Mouse (Mus musculus) limb, embryonic 14.5 days (tissue): ENCODE measurements around the gene Nrcam. TPM values are rescaled to one million over a fixed set of nuclear protein-coding genes. Genes with fewer than 3 reads are reported as not detected.

ENCODE experiments used
- ATAC-seq: fragments of 200-750 bp; cut with Nextera tagmentation; 2 replicates; pipeline ENCODE4 v1.8.0; 2017; ENCODE audit warnings: low read depth, moderate number of reproducible peaks, moderate TSS enrichment; ENCODE audit not compliant: low FRiP score
- DNase-seq: peaks from one replicate; pipeline ENCODE4 v3.0.0-alpha.2; 2015; ENCODE audit warnings: low spot score
- H3K27ac ChIP-seq: fragments of 300-500 bp; sonication (generic); replicated peaks from 2 replicates; pipeline ENCODE4 v1.5.1; 2014; ENCODE audit warnings: low read depth, mild to moderate bottlenecking, low read length, moderate library complexity, mixed read lengths
- H3K27me3 ChIP-seq: fragments of 300-500 bp; sonication (generic); 2 replicates; pipeline ENCODE4 v1.6.1; 2014; ENCODE audit warnings: low read length, mixed read lengths; ENCODE audit not compliant: control insufficient read depth, insufficient read depth
- H3K36me3 ChIP-seq: fragments of 300-500 bp; sonication (generic); 2 replicates; pipeline ENCODE4 v1.6.1; 2014; ENCODE audit warnings: mild to moderate bottlenecking, low read length, moderate library complexity, mixed read lengths; ENCODE audit not compliant: control insufficient read depth, insufficient read depth
- H3K4me1 ChIP-seq: fragments of 300-500 bp; sonication (generic); 2 replicates; pipeline ENCODE4 v1.6.1; 2014; ENCODE audit warnings: antibody characterized with exemption, low read length, mixed read lengths; ENCODE audit not compliant: control insufficient read depth, insufficient read depth
- H3K4me2 ChIP-seq: fragments of 300-500 bp; sonication (generic); replicated peaks from 2 replicates; pipeline ENCODE4 v1.6.1; 2014; ENCODE audit warnings: low read depth, mild to moderate bottlenecking, low read length, moderate library complexity; ENCODE audit not compliant: severe bottlenecking
- H3K4me3 ChIP-seq: fragments of 300-500 bp; sonication (generic); replicated peaks from 2 replicates; pipeline ENCODE4 v1.5.1; 2014; ENCODE audit warnings: low read length
- H3K9ac ChIP-seq: fragments of 300-500 bp; sonication (generic); 2 replicates; pipeline ENCODE4 v1.6.1; 2014; ENCODE audit warnings: mild to moderate bottlenecking, low read depth, low read length, moderate library complexity; ENCODE audit not compliant: severe bottlenecking
- H3K9me3 ChIP-seq: fragments of 300-500 bp; sonication (generic); 2 replicates; pipeline ENCODE4 v1.6.1; 2016; ENCODE audit warnings: low read length; ENCODE audit not compliant: control insufficient read depth
- POLR2A ChIP-seq: fragments of 200-500 bp; IDR thresholded peaks from 2 replicates; pipeline ENCODE4 v1.8.0; 2012; ENCODE audit warnings: inconsistent platforms, mild to moderate bottlenecking, moderate library complexity, borderline replicate concordance; ENCODE audit not compliant: insufficient read depth, insufficient read length; ENCODE audit errors: extremely low read depth
- WGBS: fragments of 180-500 bp; shearing (Covaris S2); extraction: QIAGEN DNeasy Blood & Tissue Kit; methylation state at CpG from one replicate; pipeline ENCODE4 v1.1.7; 2014; 5-methylcytosine and 5-hydroxymethylcytosine counted together
- polyA plus RNA-seq, 2 experiments: library from polyadenylated mRNA; depleted of rRNA in 1 of 2; stranded (reverse) in 1 of 2; unstranded in 1 of 2; fragments of >200 nt; fragmentation: Nextera tagmentation in 1 of 2; extraction: Ambion mirVana in 1 of 2; gene quantifications; 2 replicates each; pipeline versions ENCODE4 v1.2.1 to v1.2.3; 2012 to 2014

Gene Nrcam
- polyA plus RNA-seq, 2 experiments = 1.6 to 4.0 TPM

DNA sequence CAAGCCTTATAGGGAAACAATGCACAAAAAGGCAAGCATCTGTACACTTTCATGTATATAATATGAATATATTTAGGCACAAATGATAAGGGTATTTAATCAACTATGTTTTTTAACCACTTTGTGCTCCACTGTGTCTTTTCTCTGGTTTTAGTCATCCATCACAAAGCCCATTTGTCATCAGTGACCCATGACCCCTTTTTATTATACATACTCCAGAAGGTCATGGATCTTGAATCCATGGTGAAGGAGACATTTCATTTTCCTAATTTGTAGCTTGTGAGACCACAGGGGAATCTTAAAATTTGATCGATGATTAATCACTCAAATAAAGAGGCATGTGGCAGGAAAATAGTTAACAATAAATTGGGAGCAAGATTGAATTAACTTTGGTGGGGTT, 29.2 kb downstream of the Nrcam start:
- ATAC-seq = no peak
- H3K36me3 ChIP-seq = no peaks in the 10 kb centered on the region
- no peak for TF ChIP-seq POLR2A
- H3K27ac ChIP-seq = no peak overlapping the region
- no peaks in the 10 kb centered on the region for H3K4me1 ChIP-seq
- DNase-seq = no peak
- no peaks in the 10 kb centered on the region for H3K9me3 ChIP-seq
- H3K9ac ChIP-seq = no peak overlapping the region
- H3K4me3 ChIP-seq = no peak overlapping the region
- WGBS = 92% methylated on average over 1 of the region's 1 CpGs
- H3K4me2 ChIP-seq = no peak overlapping the region
- H3K27me3 ChIP-seq = no peaks in the 10 kb centered on the region

- Histone ChIP-seq H3K27ac (no peak overlapping the region), H3K9me3 (no peaks in the 10 kb centered on the region), H3K36me3 (no peaks in the 10 kb centered on the region), H3K27me3 (no peaks in the 10 kb centered on the region), H3K4me2 (no peak overlapping the region), H3K4me3 (no peak overlapping the region), H3K4me1 (peaks cover 3% of the 10 kb centered on the region; the same call in 1 of the 2 replicates), H3K9ac (no peak overlapping the region)
- no peak for ATAC-seq
- no peak for DNase-seq
- TF ChIP-seq POLR2A = no peak
- WGBS = 28% methylated on average over 3 of the region's 3 CpGs
Observed at GRCm38 (mm10) chr12:44371076-44371710, 42.5 kb downstream of the Nrcam start.

- 77% methylated on average over 6 of the region's 6 CpGs for WGBS
- Histone ChIP-seq H3K27ac (no peak overlapping the region), H3K27me3 (no peaks in the 10 kb centered on the region), H3K4me3 (no peak overlapping the region), H3K9ac (no peak overlapping the region), H3K36me3 (no peaks in the 10 kb centered on the region), H3K4me1 (peaks cover 3% of the 10 kb centered on the region; the same call in 1 of the 2 replicates), H3K4me2 (no peak overlapping the region), H3K9me3 (no peaks in the 10 kb centered on the region)
- ATAC-seq = no peak
- TF ChIP-seq POLR2A = no peak
- no peak for DNase-seq
Observed at GRCm38 (mm10) chr12:44375956-44376355, 47.3 kb downstream of the Nrcam start.

- Histone ChIP-seq H3K9ac (no peak overlapping the region), H3K4me2 (no peak overlapping the region), H3K4me1 (no peaks in the 10 kb centered on the region), H3K27ac (no peak overlapping the region), H3K27me3 (no peaks in the 10 kb centered on the region), H3K36me3 (no peaks in the 10 kb centered on the region), H3K9me3 (no peaks in the 10 kb centered on the region), H3K4me3 (no peak overlapping the region)
- no peak for TF ChIP-seq POLR2A
- DNase-seq (no peak), ATAC-seq (no peak)
- 75% methylated on average over 8 of the region's 8 CpGs for WGBS
Observed at GRCm38 (mm10) chr12:44378431-44379161, 49.9 kb downstream of the Nrcam start.

DNA sequence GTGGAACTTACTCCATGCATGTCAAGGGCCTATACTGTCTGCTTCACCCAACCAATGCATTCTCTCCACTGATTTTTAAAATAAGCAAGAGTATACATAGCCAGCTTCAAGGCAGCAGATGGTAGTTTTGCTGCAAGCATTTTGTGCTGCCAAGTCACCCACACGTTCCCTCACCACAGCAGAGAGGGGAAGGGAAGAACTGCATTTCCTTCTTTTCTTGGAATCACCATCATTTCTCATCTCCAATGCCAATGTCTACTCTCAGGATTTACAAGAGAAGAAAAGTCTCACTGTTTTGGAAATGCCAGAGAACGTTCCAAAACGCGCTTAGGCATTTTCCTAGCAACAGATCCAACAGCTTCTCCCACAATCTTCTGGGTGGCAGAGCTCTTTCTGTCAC, 52.1 kb downstream of the Nrcam start:
- TF ChIP-seq POLR2A = no peak
- DNase-seq (no peak), ATAC-seq (no peak)
- no peak overlapping the region for H3K4me2 ChIP-seq
- H3K4me3 ChIP-seq = no peak overlapping the region
- WGBS = 84% methylated on average over 4 of the region's 4 CpGs
- H3K36me3 ChIP-seq = no peaks in the 10 kb centered on the region
- H3K27me3 ChIP-seq = no peaks in the 10 kb centered on the region
- H3K27ac ChIP-seq = no peak overlapping the region
- no peak overlapping the region for H3K9ac ChIP-seq
- H3K4me1 ChIP-seq = no peaks in the 10 kb centered on the region
- no peaks in the 10 kb centered on the region for H3K9me3 ChIP-seq
